Mouse (Mus musculus): ENCODE results near the gene Tdrkh.

DNA sequence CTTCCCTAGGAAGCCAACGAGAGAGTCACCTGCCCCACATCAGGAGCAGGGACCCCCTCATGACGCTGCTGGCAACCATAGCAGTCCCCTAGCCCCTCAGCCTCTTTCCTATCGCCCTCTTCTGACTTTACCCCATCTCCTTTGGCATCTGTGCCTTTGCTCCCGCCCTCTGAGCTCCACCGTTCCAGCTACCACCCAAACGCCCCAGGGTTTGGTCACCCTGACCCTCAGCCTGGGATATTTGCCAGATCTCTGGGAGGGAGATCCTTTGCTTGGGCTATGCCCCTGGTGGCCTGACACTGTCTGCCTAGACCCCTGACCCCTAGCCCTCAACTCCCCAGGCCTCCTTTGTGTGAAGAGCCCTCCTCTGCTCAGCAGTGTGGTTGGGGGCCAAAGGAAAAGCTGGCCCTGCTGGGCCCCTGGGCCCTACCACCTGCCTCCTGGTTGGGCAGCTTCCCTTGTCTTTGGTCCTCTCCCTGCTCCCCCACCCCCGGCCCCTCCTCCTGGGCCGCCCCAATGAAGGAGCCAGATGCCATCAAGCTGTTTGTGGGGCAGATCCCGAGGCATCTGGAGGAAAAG is 65.6 kb downstream of the Tdrkh start:
- TF ChIP-seq CTCF (IDR thresholded peaks at IDR 0.05; ENCODE audit: borderline replicate concordance, extremely low read depth, insufficient read depth, insufficient read length) (no peak), POLR2A (IDR thresholded peaks at IDR 0.05; ENCODE audit: borderline replicate concordance, extremely low read depth, insufficient read depth, insufficient read length, poor library complexity, severe bottlenecking) (no peak)
